Mouse (Mus musculus): ENCODE data around the gene 1700001P01Rik. TPM values are rescaled to one million over a fixed set of nuclear protein-coding genes. Genes with fewer than 3 reads are reported as not detected.

The 1700001P01Rik gene
- polyA plus RNA-seq (2012; rRNA removed), result 0.52 and 0.95 TPM in 2 replicates

GRCm38 (mm10) chr11:97775808-97776496 is at the start of gene 1700001P01Rik:
1700001P01Rik (minus strand) TSS chr11:97775918.

GRCm38 (mm10) chr11:97798782-97799145 is 23.0 kb upstream of the 1700001P01Rik start, which contains the start of gene Lasp1:
Lasp1 (plus strand) TSS chr11:97799000.

GRCm38 (mm10) chr11:97781832-97782563 is 6.3 kb upstream of the 1700001P01Rik start, which contains the start of gene Rpl23:
Rpl23 (minus strand) TSS chr11:97782437.

GRCm38 (mm10) chr11:97766154-97766881 is 9.4 kb downstream of the 1700001P01Rik start, which contains the start of gene Cwc25:
Cwc25 (minus strand) TSS chr11:97766556.

GRCm38 (mm10) chr11:97744063-97744717 is 31.5 kb downstream of the 1700001P01Rik start, which contains the start of gene Pip4k2b:
Pip4k2b (minus strand) TSS chr11:97744704.

Other genes starting within 250 kb of the 1700001P01Rik start
- gene Srcin1, start 199.7 kb downstream of the 1700001P01Rik start, polyA plus RNA-seq (2012; rRNA removed), result 12.5 and 17.5 TPM in 2 replicates
- 12.7 and 22.7 TPM in 2 replicates for gene Epop, start 146.2 kb downstream of the 1700001P01Rik start, polyA plus RNA-seq (2012; rRNA removed)
- 34.2 and 41.0 TPM in 2 replicates for gene Mllt6, start 112.5 kb downstream of the 1700001P01Rik start, polyA plus RNA-seq (2012; rRNA removed)
- gene Cisd3, start 90.1 kb downstream of the 1700001P01Rik start, polyA plus RNA-seq (2012; rRNA removed), result 8.7 and 11.0 TPM in 2 replicates
- gene Pcgf2, start 75.4 kb downstream of the 1700001P01Rik start, polyA plus RNA-seq (2012; rRNA removed), result 92.4 and 117 TPM in 2 replicates
- gene Psmb3, start 72.5 kb downstream of the 1700001P01Rik start, polyA plus RNA-seq (2012; rRNA removed), result 282 and 471 TPM in 2 replicates
- 30.7 and 36.6 TPM in 2 replicates for gene Pip4k2b, start 31.2 kb downstream of the 1700001P01Rik start, polyA plus RNA-seq (2012; rRNA removed)
- gene Cwc25, start 9.4 kb downstream of the 1700001P01Rik start, polyA plus RNA-seq (2012; rRNA removed), result 20.1 and 28.6 TPM in 2 replicates
- 992 and 1,452 TPM in 2 replicates for gene Rpl23, start 6.5 kb upstream of the 1700001P01Rik start, polyA plus RNA-seq (2012; rRNA removed)
- gene Lasp1, start 23.1 kb upstream of the 1700001P01Rik start, polyA plus RNA-seq (2012; rRNA removed), result 58.6 and 78.0 TPM in 2 replicates
- 8.3 and 18.7 TPM in 2 replicates for gene B230217C12Rik, start 64.9 kb upstream of the 1700001P01Rik start, polyA plus RNA-seq (2012; rRNA removed)
- 0.67 and 0.74 TPM in 2 replicates for gene Fbxo47, start 108.2 kb upstream of the 1700001P01Rik start, polyA plus RNA-seq (2012; rRNA removed)
- gene Plxdc1, start 210.5 kb upstream of the 1700001P01Rik start, polyA plus RNA-seq (2012; rRNA removed), result 0.13 and 0.31 TPM in 2 replicates
- 0.91 and 1.3 TPM in 2 replicates for gene Arl5c, start 220.3 kb upstream of the 1700001P01Rik start, polyA plus RNA-seq (2012; rRNA removed)
- 24.9 and 29.1 TPM in 2 replicates for gene Cacnb1, start 247.1 kb upstream of the 1700001P01Rik start, polyA plus RNA-seq (2012; rRNA removed)

All from central nervous system, embryonic 11.5 days (tissue).